Mouse (Mus musculus) cortical plate, adult 2 months (tissue): ENCODE data around the gene Hoxa6. TPM values are rescaled to one million over a fixed set of nuclear protein-coding genes. Genes with fewer than 3 reads are reported as not detected.

Experiments used
- H3K27ac ChIP-seq: fragments of 200-500 bp; 2 replicates; pipeline ENCODE4 v1.5.1; 2012; ENCODE audit warnings: low read length, control low read depth, inconsistent platforms; ENCODE audit not compliant: insufficient read depth
- H3K4me1 ChIP-seq: fragments of 200-500 bp; 2 replicates; pipeline ENCODE4 v1.6.1; 2011; ENCODE audit warnings: low read length; ENCODE audit not compliant: control insufficient read depth, insufficient read depth
- H3K4me3 ChIP-seq: fragments of 200-500 bp; 2 replicates; pipeline ENCODE4 v1.5.1; 2011; ENCODE audit warnings: mild to moderate bottlenecking, low read length, control low read depth; ENCODE audit not compliant: insufficient read depth
- CTCF ChIP-seq: fragments of 200-500 bp; IDR thresholded peaks from 2 replicates; pipeline ENCODE4 v1.5.1; 2011; ENCODE audit warnings: mild to moderate bottlenecking, control low read depth, low read length; ENCODE audit not compliant: insufficient read depth; ENCODE audit errors: extremely low read depth
- POLR2A ChIP-seq: fragments of 200-500 bp; IDR thresholded peaks from 2 replicates; pipeline ENCODE4 v1.6.1; 2011; ENCODE audit warnings: mild to moderate bottlenecking, low read length, control low read depth; ENCODE audit not compliant: insufficient read depth; ENCODE audit errors: extremely low read depth
- polyA plus RNA-seq: library from polyadenylated mRNA; depleted of rRNA; stranded (reverse); fragments of >200 nt; gene quantifications from 2 replicates; pipeline ENCODE4 v1.2.3, GENCODE M21; 2012

Hoxa6 gene
- polyA plus RNA-seq, 1 experiment: not detected

GRCm38 (mm10) chr6:52248638-52249414 is 40.3 kb upstream of the Hoxa6 start:
- no peak overlapping the region for H3K27ac ChIP-seq
- no peaks in the 10 kb centered on the region for H3K4me1 ChIP-seq
- no peak for TF ChIP-seq POLR2A
- no peak for TF ChIP-seq CTCF
- H3K4me3 ChIP-seq: no peak overlapping the region

DNA sequence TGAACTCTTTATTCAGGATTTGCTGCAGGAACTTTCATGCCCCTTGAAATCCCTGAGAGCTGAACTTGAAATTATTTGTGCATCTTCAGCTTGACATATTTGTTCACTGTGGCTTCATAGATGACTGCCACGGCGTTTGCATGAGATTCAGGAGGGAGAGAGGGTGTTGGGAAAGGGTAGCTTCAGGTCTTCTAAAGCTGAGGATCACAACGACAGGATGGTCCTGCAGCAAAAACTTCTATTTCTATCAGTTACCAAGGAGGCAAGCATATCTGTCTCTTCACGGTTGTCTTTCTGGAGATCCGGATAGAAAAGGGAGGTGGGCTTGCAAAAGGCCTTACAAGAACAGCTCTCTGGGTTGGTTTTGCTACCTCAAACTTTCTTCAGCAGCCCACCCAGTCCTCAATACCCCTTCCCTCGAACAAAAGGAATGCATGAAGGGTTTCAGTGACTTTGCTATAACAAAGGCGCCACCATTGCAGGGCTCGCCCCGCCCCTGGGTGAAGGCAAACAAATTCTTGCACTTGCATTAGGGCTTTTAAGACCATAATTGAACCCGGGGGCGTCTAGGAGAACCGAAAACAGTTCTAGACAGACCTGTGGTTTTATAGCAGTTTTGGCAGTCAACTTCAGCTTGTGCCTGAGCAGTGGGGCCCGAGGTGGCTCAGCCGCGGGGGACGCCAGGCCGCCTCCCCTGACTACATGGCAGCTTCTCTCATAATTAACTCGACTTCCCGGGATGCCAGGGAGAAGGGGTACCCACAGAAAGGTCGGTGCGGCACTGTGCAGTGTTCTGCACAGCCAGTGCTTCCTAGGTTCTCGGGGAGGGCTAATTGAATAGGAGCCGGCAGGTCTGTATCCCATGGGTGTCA is 39.5 kb upstream of the Hoxa6 start:
- TF ChIP-seq CTCF: no peak
- no peak for TF ChIP-seq POLR2A
- Histone ChIP-seq H3K4me3 (no peak overlapping the region), H3K27ac (no peak overlapping the region), H3K4me1 (no peaks in the 10 kb centered on the region)

DNA sequence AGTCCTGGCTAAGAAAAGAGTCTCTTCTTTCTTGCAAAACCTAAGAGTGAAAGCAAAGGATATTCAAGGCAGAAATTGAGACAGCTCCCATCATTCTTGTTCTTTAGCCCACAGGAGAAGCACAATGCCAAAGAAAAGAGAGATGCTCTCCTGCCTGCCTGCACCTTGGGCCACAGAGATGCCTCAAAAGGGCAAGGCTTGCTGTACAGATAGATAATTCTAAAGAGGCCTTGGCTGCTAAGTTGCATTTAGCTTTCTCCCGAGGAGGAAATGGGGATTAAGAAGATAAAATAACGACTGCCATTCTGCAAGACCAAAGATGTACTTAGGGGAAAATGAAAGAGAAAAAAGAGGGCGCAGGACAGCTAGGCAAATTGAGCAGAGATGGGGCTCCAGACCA is 38.4 kb upstream of the Hoxa6 start:
- TF ChIP-seq POLR2A (no peak), CTCF (no peak)
- no peaks in the 10 kb centered on the region for H3K4me1 ChIP-seq
- no peak overlapping the region for H3K4me3 ChIP-seq
- H3K27ac ChIP-seq: no peak overlapping the region

DNA sequence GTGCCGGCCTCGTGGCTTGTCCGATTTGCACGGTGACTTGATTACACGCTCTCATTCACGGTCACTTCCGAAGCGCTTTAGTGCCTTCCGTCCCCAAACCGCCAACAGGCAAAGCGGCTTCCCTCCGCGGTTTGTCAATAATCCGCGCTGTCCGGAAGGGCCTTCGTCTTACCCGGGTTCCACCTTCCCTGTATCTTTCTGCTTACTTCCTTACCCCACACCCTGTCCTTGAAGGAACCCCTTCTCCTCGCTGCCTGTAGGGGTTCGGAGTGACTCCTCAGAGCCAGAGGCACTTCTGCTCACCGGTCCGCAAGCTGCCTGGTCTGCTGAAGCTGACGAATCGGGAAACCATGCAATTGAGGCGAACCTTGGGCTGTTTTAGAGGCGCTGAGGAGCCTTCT is 37.9 kb upstream of the Hoxa6 start:
- Histone ChIP-seq H3K4me3 (no peak overlapping the region), H3K4me1 (no peaks in the 10 kb centered on the region), H3K27ac (no peak overlapping the region)
- TF ChIP-seq POLR2A: no peak
- TF ChIP-seq CTCF: no peak

DNA sequence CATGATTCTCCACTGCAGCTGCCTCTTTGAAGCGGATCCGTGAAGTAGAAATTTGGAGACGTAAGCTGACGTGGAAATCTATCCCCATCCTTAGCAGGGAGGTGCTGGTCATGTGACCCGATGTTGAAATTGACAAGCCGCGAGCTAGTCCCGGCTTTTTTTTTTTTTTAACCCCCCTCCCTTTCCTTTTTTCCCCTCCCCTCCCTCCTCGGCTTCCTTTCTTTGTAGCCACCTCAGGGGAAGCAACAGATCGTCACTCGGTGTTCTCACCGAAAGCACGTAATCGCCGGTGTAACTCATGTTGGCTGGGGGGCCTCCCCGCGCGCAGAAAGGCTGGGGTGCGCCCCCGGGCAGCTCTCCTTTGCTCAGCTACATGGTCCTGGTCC is 37.2 kb upstream of the Hoxa6 start, which contains the start of gene Hoxa11:
TSS of gene Hoxa11 (minus strand) at position 54 of the 386 bp plus-strand sequence.
- TF ChIP-seq POLR2A (no peak), CTCF (no peak)
- Histone ChIP-seq H3K27ac (no peak within 1 kb of the TSS), H3K4me1 (no peaks in the 10 kb centered on the region), H3K4me3 (no peak within 1 kb of the TSS)

GRCm38 (mm10) chr6:52245040-52245756 is 36.7 kb upstream of the Hoxa6 start:
- TF ChIP-seq CTCF (no peak), POLR2A (no peak)
- no peaks in the 10 kb centered on the region for H3K4me1 ChIP-seq
- H3K27ac ChIP-seq: no peak overlapping the region
- H3K4me3 ChIP-seq: no peak overlapping the region

DNA sequence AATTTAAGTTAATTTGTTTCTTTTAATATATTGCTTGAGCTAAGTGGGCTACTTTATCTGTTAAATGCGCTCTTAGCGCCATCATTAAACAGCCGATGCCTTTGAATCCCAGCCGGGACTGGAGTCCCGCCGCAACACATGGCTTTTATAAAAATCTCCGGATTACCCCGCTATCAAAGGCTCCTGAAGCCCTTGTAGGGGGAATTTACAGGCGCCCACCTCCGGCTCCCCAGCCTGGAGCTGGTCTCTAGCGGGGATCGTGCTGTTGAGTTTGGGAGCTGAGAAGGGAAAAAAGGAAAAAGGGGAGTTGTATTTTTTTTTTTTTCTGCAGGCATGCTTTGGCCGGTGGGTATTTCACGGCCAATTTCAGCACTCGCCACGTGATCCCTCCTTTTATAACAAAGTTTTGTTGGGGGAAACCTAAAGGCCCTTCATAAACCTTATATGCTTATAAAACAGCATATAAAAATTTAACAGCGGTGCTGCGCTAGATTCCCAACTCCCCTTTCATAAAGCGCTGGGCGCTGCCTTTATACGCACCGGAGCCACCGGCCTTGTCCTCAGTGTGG is 36.0 kb upstream of the Hoxa6 start:
- Histone ChIP-seq H3K4me1 (no peaks in the 10 kb centered on the region), H3K27ac (no peak overlapping the region), H3K4me3 (no peak overlapping the region)
- TF ChIP-seq POLR2A: no peak

- Histone ChIP-seq H3K4me1 (no peaks in the 10 kb centered on the region), H3K27ac (no peak overlapping the region), H3K4me3 (no peak overlapping the region)
- TF ChIP-seq POLR2A (no peak), CTCF (no peak)
Measured at GRCm38 (mm10) chr6:52243681-52244121, 35.2 kb upstream of the Hoxa6 start.

DNA sequence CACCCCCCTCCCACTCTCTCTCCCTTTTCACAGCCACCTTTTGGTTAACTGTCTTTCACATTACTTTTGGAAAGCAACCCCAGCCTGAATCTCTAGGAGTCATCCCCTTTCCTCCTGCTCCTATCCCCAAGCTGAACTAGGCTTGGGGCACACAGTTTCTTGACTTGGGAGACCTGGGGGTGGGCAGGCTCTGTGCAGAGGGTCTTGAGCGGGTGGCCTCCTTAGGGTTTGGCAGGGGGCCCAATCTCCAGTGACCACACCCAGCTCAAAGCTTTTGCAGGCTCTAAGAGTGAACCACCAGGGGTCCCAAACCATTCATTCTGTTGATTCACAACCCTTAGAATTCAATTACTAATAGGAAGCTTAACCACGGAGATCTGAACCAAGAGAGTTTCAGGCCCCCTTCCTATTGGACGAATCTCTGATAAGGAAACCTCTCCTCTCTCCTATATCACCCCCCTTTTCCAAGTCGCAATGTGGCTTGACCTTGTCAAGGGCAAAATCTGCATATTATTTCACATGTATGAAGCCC is 34.3 kb upstream of the Hoxa6 start:
- TF ChIP-seq CTCF (no peak), POLR2A (no peak)
- no peak overlapping the region for H3K4me3 ChIP-seq
- no peaks in the 10 kb centered on the region for H3K4me1 ChIP-seq

More for the DNA sequence above, 34.3 kb upstream of the Hoxa6 start:
- no peak overlapping the region for H3K27ac ChIP-seq
